Mouse (Mus musculus): ENCODE data around the gene Psapl1.

GRCm38 (mm10) chr5:36208803-36209202, 5.0 kb downstream of the Psapl1 start:
- TF ChIP-seq POLR2A (IDR thresholded peaks at IDR 0.05; ENCODE audit: extremely low read depth, insufficient read depth, low read length): no peak
- no peak for TF ChIP-seq CTCF (IDR thresholded peaks at IDR 0.05; ENCODE audit: extremely low read depth, insufficient read depth, low read length)
